Mouse (Mus musculus): ENCODE data around the gene Tmcc1.
"Not testable (repeated sequence)": the region's sequence is repeated elsewhere in the genome, so short reads cannot be mapped to it uniquely, and the experiment has no call there.

The Tmcc1 gene

GRCm38 (mm10) chr6:116140782-116141181 is 52.5 kb downstream of the Tmcc1 start:
- DNase-seq = no peak

GRCm38 (mm10) chr6:116139143-116139856 is 54.0 kb downstream of the Tmcc1 start:
- DNase-seq = no peak

- DNase-seq = peak; percentile 64
Observed at GRCm38 (mm10) chr6:116135971-116136632, 57.2 kb downstream of the Tmcc1 start.

- no peak for DNase-seq
Observed at GRCm38 (mm10) chr6:116133756-116134155, 59.5 kb downstream of the Tmcc1 start.

- no peak for DNase-seq
Observed at GRCm38 (mm10) chr6:116131771-116132170, 61.5 kb downstream of the Tmcc1 start.

GRCm38 (mm10) chr6:116128710-116129109 is 64.6 kb downstream of the Tmcc1 start:
- DNase-seq = no peak

- DNase-seq = no peak
Observed at GRCm38 (mm10) chr6:116127918-116128443, 65.3 kb downstream of the Tmcc1 start.

GRCm38 (mm10) chr6:116126577-116126976 is 66.7 kb downstream of the Tmcc1 start:
- DNase-seq = no peak

GRCm38 (mm10) chr6:116122881-116123280 is 70.4 kb downstream of the Tmcc1 start:
- peak; percentile 51 for DNase-seq

GRCm38 (mm10) chr6:116119669-116120068 is 73.6 kb downstream of the Tmcc1 start:
- no peak for DNase-seq

GRCm38 (mm10) chr6:116116634-116117033 is 76.7 kb downstream of the Tmcc1 start:
- not testable (repeated sequence) for DNase-seq

GRCm38 (mm10) chr6:116110588-116110987 is 82.7 kb downstream of the Tmcc1 start:
- DNase-seq = no peak

- DNase-seq = peak; percentile 80
Observed at GRCm38 (mm10) chr6:116107471-116108358, 85.6 kb downstream of the Tmcc1 start.

- DNase-seq = no peak
Observed at GRCm38 (mm10) chr6:116106967-116107470, 86.3 kb downstream of the Tmcc1 start.

- no peak for DNase-seq
Observed at GRCm38 (mm10) chr6:116097579-116097978, 95.7 kb downstream of the Tmcc1 start.

- DNase-seq = no peak
Observed at GRCm38 (mm10) chr6:116089402-116089801, 103.9 kb downstream of the Tmcc1 start.

GRCm38 (mm10) chr6:116086036-116086435 is 107.2 kb downstream of the Tmcc1 start:
- no peak for DNase-seq

- DNase-seq = no peak
Observed at GRCm38 (mm10) chr6:116082239-116082638, 111.0 kb downstream of the Tmcc1 start.

GRCm38 (mm10) chr6:116081375-116081774 is 111.9 kb downstream of the Tmcc1 start:
- DNase-seq = no peak

GRCm38 (mm10) chr6:116080756-116081155 is 112.5 kb downstream of the Tmcc1 start:
- DNase-seq = no peak

- peak; percentile 25 for DNase-seq
Observed at GRCm38 (mm10) chr6:116077608-116078007, 115.7 kb downstream of the Tmcc1 start.

- no peak for DNase-seq
Observed at GRCm38 (mm10) chr6:116074892-116075291, 118.4 kb downstream of the Tmcc1 start.

GRCm38 (mm10) chr6:116073610-116074009 is 119.7 kb downstream of the Tmcc1 start:
- no peak for DNase-seq
